Mouse (Mus musculus) left cerebral cortex, postnatal 4 days (tissue): ENCODE results near the gene Efhc1. TPM values are rescaled to one million over a fixed set of nuclear protein-coding genes. Genes with fewer than 3 reads are reported as not detected.

Experiments
- DNase-seq: peaks from one replicate; pipeline ENCODE4 v3.0.0-alpha.2; 2022
- intact Hi-C: fragments of 180-260 bp; cut with DNase I; formaldehyde crosslinking; loops from one replicate; pipeline ENCODE4 v1.15.1; 2025
- total RNA-seq, 2 experiments: library from RNA; stranded (reverse); gene quantifications; 2 replicates each; pipeline ENCODE4 v1.2.3; 2021

Efhc1 gene
- total RNA-seq, 2 experiments from 2014 or later = 0.97 to 2.2 TPM

GRCm38 (mm10) chr1:21002246-21003142, 51.1 kb downstream of the Efhc1 start:
- peak; percentile 72 for DNase-seq
- intact Hi-C loops = no loop called here

GRCm38 (mm10) chr1:21004596-21004995, 53.2 kb downstream of the Efhc1 start:
- DNase-seq = no peak
- intact Hi-C loops = no loop called here

GRCm38 (mm10) chr1:21006775-21007174, 55.3 kb downstream of the Efhc1 start:
- DNase-seq = no peak
- intact Hi-C loops = no loop called here

GRCm38 (mm10) chr1:21007941-21008701, 56.7 kb downstream of the Efhc1 start:
- intact Hi-C loops = no loop called here
- no peak for DNase-seq

GRCm38 (mm10) chr1:21008891-21009290, 57.5 kb downstream of the Efhc1 start:
- DNase-seq = peak; percentile 10
- intact Hi-C loops = no loop called here

GRCm38 (mm10) chr1:21010282-21010800, 58.9 kb downstream of the Efhc1 start:
- DNase-seq = no peak
- intact Hi-C loops = no loop called here

- DNase-seq = peak; percentile 23
These were observed 63.0 kb downstream of the Efhc1 start for GRCm38 (mm10) chr1:21014463-21014862.

GRCm38 (mm10) chr1:21023101-21023500, 71.7 kb downstream of the Efhc1 start:
- DNase-seq = no peak
- intact Hi-C loops = no loop called here

More at GRCm38 (mm10) chr1:21014463-21014862, 63.0 kb downstream of the Efhc1 start:
- intact Hi-C loops = no loop called here

- no peak for DNase-seq
- intact Hi-C loops = no loop called here
These were observed 73.8 kb downstream of the Efhc1 start for GRCm38 (mm10) chr1:21025203-21025602.

- intact Hi-C loops = no loop called here
- DNase-seq = no peak
These were observed 75.1 kb downstream of the Efhc1 start for GRCm38 (mm10) chr1:21026534-21026933.

- intact Hi-C loops = no loop called here
- DNase-seq = no peak
These were observed 77.6 kb downstream of the Efhc1 start for GRCm38 (mm10) chr1:21029000-21029399.

- DNase-seq = no peak
- intact Hi-C loops = no loop called here
These were observed 80.2 kb downstream of the Efhc1 start for GRCm38 (mm10) chr1:21031650-21032049.

- no peak for DNase-seq
- intact Hi-C loops = no loop called here
These were observed 81.8 kb downstream of the Efhc1 start for GRCm38 (mm10) chr1:21033065-21033791.

GRCm38 (mm10) chr1:21033792-21034119, 82.3 kb downstream of the Efhc1 start:
- DNase-seq = no peak
- intact Hi-C loops = no loop called here

GRCm38 (mm10) chr1:21035878-21036277, 84.5 kb downstream of the Efhc1 start:
- intact Hi-C loops = no loop called here
- DNase-seq = no peak

GRCm38 (mm10) chr1:21037881-21038601, 86.6 kb downstream of the Efhc1 start:
- intact Hi-C loops = no loop called here

GRCm38 (mm10) chr1:21039564-21039963, 88.1 kb downstream of the Efhc1 start:
- intact Hi-C loops = no loop called here
- no peak for DNase-seq

More at GRCm38 (mm10) chr1:21037881-21038601, 86.6 kb downstream of the Efhc1 start:
- DNase-seq = no peak

GRCm38 (mm10) chr1:21040173-21040572, 88.7 kb downstream of the Efhc1 start:
- no peak for DNase-seq
- intact Hi-C loops = no loop called here
